Mouse (Mus musculus) liver, embryonic 16.5 days (tissue): Measurements from ENCODE around the gene Dtnb. TPM values are rescaled to one million over a fixed set of nuclear protein-coding genes. Genes with fewer than 3 reads are reported as not detected.

Experiments used
- ATAC-seq: fragments of 200-750 bp; cut with Nextera tagmentation; 2 replicates; pipeline ENCODE4 v1.8.0; 2017; ENCODE audit warnings: low read depth, mild to moderate bottlenecking, moderate number of reproducible peaks, moderate library complexity
- H3K27ac ChIP-seq: fragments of 300-500 bp; sonication (generic); 2 replicates; pipeline ENCODE4 v1.5.1; 2014; ENCODE audit warnings: mild to moderate bottlenecking, low read length
- H3K27me3 ChIP-seq: fragments of 300-500 bp; sonication (generic); 2 replicates; pipeline ENCODE4 v1.6.1; 2014; ENCODE audit warnings: low read depth, low read length, mixed read lengths; ENCODE audit not compliant: control insufficient read depth, insufficient read depth
- H3K36me3 ChIP-seq: fragments of 300-500 bp; sonication (generic); 2 replicates; pipeline ENCODE4 v1.6.1; 2014; ENCODE audit warnings: mild to moderate bottlenecking; ENCODE audit not compliant: control insufficient read depth, insufficient read depth
- H3K4me1 ChIP-seq: fragments of 300-500 bp; sonication (generic); 2 replicates; pipeline ENCODE4 v1.6.1; 2014; ENCODE audit warnings: low read depth, low read length, mixed read lengths; ENCODE audit not compliant: control insufficient read depth
- H3K4me2 ChIP-seq: fragments of 300-500 bp; sonication (generic); 2 replicates; pipeline ENCODE4 v1.6.1; 2014; ENCODE audit warnings: low read depth, low read length, mixed read lengths
- H3K4me3 ChIP-seq: fragments of 300-500 bp; sonication (generic); 2 replicates; pipeline ENCODE4 v1.5.1; 2014; ENCODE audit warnings: low read depth, mild to moderate bottlenecking, low read length
- H3K9ac ChIP-seq: fragments of 300-500 bp; sonication (generic); 2 replicates; pipeline ENCODE4 v1.6.1; 2014; ENCODE audit warnings: low read depth, low read length
- H3K9me3 ChIP-seq: fragments of 300-500 bp; sonication (generic); replicated peaks from 2 replicates; pipeline ENCODE4 v1.6.1; 2016; ENCODE audit warnings: low read length; ENCODE audit not compliant: control insufficient read depth
- WGBS: fragments of 180-500 bp; shearing (Covaris S2); extraction: QIAGEN DNeasy Blood & Tissue Kit; methylation state at CpG from one replicate; pipeline ENCODE4 v1.1.7; 2014; ENCODE audit not compliant: insufficient replicate concordance; 5-methylcytosine and 5-hydroxymethylcytosine counted together
- polyA plus RNA-seq: library from polyadenylated mRNA; unstranded; fragments of >200 nt; fragmentation: Nextera tagmentation; extraction: Ambion mirVana; gene quantifications from 2 replicates; pipeline ENCODE4 v1.2.1, GENCODE M21; 2015

Gene Dtnb
- polyA plus RNA-seq, 1 experiment from 2014 or later = 19.7 TPM

GRCm38 (mm10) chr12:3563659-3564058 lies 8.5 kb upstream of the Dtnb start:
- H3K4me3 ChIP-seq = no peak overlapping the region
- H3K4me1 ChIP-seq = no peaks in the 10 kb centered on the region; the same call in 1 of the 2 replicates
- no peaks in the 10 kb centered on the region for H3K36me3 ChIP-seq
- no peak overlapping the region for H3K4me2 ChIP-seq
- 71% methylated on average over 4 of the region's 4 CpGs for WGBS
- no peaks in the 10 kb centered on the region for H3K9me3 ChIP-seq
- H3K27ac ChIP-seq = no peak overlapping the region
- ATAC-seq = no peak
- H3K27me3 ChIP-seq = no peaks in the 10 kb centered on the region
- H3K9ac ChIP-seq = no peak overlapping the region

DNA sequence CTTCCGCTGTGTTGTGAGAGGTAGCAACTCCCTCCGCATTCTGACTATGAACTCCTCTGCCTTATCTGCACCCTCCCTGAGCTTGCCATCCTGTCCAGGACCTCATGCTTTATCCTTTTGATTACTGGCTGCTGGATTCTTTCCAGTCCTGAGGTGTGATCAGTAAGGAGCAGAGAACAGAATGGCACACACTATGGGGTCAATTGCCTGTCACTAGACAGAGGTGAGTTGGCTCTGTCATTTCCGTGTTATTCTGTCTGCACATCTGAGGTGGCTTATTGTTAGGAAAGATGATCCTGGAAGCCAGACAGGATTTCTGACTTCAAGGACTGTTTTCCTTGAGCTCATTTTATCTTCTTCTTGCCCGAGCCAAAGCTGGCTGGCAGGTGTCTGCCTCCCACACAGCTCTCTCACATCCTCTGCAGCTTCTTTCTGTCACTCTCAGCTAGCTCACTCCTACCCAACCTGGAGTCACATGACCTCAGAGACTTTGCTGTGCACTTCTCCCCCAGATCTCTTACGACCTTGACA lies 3.7 kb upstream of the Dtnb start:
- Histone ChIP-seq H3K9me3 (no peaks in the 10 kb centered on the region), H3K4me1 (peaks cover 5% of the 10 kb centered on the region), H3K36me3 (no peaks in the 10 kb centered on the region), H3K27ac (no peak overlapping the region), H3K4me3 (no peak overlapping the region), H3K4me2 (no peak overlapping the region), H3K9ac (no peak overlapping the region), H3K27me3 (no peaks in the 10 kb centered on the region)
- no peak for ATAC-seq
- WGBS = 55% methylated on average over 5 of the region's 5 CpGs

GRCm38 (mm10) chr12:3570711-3571400 lies 1.3 kb upstream of the Dtnb start:
- no peak overlapping the region for H3K9ac ChIP-seq
- H3K4me1 ChIP-seq = peaks cover 10% of the 10 kb centered on the region
- no peak for ATAC-seq
- H3K36me3 ChIP-seq = no peaks in the 10 kb centered on the region
- no peak overlapping the region for H3K27ac ChIP-seq
- WGBS = 76% methylated on average over 4 of the region's 4 CpGs
- H3K27me3 ChIP-seq = no peaks in the 10 kb centered on the region
- H3K9me3 ChIP-seq = no peaks in the 10 kb centered on the region
- no peak overlapping the region for H3K4me3 ChIP-seq
- H3K4me2 ChIP-seq = no peak overlapping the region

- peak; percentile 76 for ATAC-seq
- H3K4me3 ChIP-seq = peak overlapping the region; percentile 91
- H3K27me3 ChIP-seq = no peaks in the 10 kb centered on the region
- WGBS = 1% methylated on average over 42 of the region's 53 CpGs
- H3K4me2 ChIP-seq = peak overlapping the region; percentile 99
- H3K9me3 ChIP-seq = no peaks in the 10 kb centered on the region
- peaks cover 13% of the 10 kb centered on the region for H3K4me1 ChIP-seq
- peak overlapping the region; percentile 91 for H3K9ac ChIP-seq
- peak overlapping the region; percentile 89 for H3K27ac ChIP-seq
- no peaks in the 10 kb centered on the region for H3K36me3 ChIP-seq
These were observed 608 bp downstream of the Dtnb start for GRCm38 (mm10) chr12:3572581-3573397.

GRCm38 (mm10) chr12:3573410-3573809 lies 1.2 kb downstream of the Dtnb start:
- peak overlapping the region; percentile 91 for H3K9ac ChIP-seq
- no peaks in the 10 kb centered on the region for H3K36me3 ChIP-seq
- no peak for ATAC-seq
- H3K4me3 ChIP-seq = peak overlapping the region; percentile 91
- no peak overlapping the region for H3K27ac ChIP-seq
- 41% methylated on average over 6 of the region's 6 CpGs for WGBS
- H3K4me2 ChIP-seq = peak overlapping the region; percentile 99
- no peaks in the 10 kb centered on the region for H3K9me3 ChIP-seq
- H3K27me3 ChIP-seq = no peaks in the 10 kb centered on the region
- peaks cover 13% of the 10 kb centered on the region for H3K4me1 ChIP-seq

- 83% methylated on average over 4 of the region's 4 CpGs for WGBS
- no peak for ATAC-seq
- H3K27me3 ChIP-seq = no peaks in the 10 kb centered on the region
- no peaks in the 10 kb centered on the region for H3K36me3 ChIP-seq
- no peak overlapping the region for H3K27ac ChIP-seq
- no peaks in the 10 kb centered on the region for H3K9me3 ChIP-seq
- no peak overlapping the region for H3K4me2 ChIP-seq
- no peak overlapping the region for H3K4me3 ChIP-seq
- H3K4me1 ChIP-seq = peaks cover 13% of the 10 kb centered on the region
- H3K9ac ChIP-seq = no peak overlapping the region
These were observed 2.5 kb downstream of the Dtnb start for GRCm38 (mm10) chr12:3574670-3575069.

DNA sequence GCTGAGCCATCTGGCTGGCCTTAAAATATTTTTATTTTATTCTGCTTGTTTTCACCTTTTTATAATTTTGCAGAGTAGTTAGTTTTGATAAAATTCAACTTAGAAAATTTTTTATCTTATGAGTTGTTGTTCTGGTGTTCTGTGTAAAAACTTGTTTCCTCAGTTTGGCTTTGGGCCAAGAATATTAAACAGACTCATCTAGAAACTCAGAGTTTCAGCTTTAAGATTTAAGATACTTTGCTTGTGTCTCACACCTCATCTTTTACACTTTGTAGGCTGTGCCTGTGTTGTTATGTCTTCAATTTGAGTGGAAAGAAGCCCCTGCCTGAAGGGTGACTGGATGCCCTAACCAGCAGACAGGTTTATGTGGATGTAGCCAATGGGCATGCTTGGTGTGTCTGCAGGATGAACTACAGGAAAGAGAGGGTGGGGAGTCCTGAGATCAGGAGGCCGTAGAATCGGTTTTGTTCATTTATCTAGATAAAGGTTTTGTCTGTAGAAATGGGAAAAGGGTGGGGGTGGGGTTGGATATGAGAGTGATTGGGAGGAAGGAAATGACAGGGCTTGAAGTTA lies 7.9 kb downstream of the Dtnb start:
- 32% methylated on average over 2 of the region's 2 CpGs for WGBS
- Histone ChIP-seq H3K4me1 (peaks cover 3% of the 10 kb centered on the region), H3K27ac (no peak overlapping the region), H3K9ac (no peak overlapping the region), H3K27me3 (no peaks in the 10 kb centered on the region), H3K9me3 (no peaks in the 10 kb centered on the region), H3K4me3 (no peak overlapping the region), H3K4me2 (no peak overlapping the region), H3K36me3 (no peaks in the 10 kb centered on the region)
- ATAC-seq = no peak

- H3K9ac ChIP-seq = no peak overlapping the region
- 66% methylated on average over 4 of the region's 4 CpGs for WGBS
- no peaks in the 10 kb centered on the region for H3K9me3 ChIP-seq
- H3K36me3 ChIP-seq = no peaks in the 10 kb centered on the region; the same call in 1 of the 2 replicates
- no peak overlapping the region for H3K27ac ChIP-seq
- H3K4me3 ChIP-seq = no peak overlapping the region
- H3K4me1 ChIP-seq = no peaks in the 10 kb centered on the region
- no peaks in the 10 kb centered on the region for H3K27me3 ChIP-seq
- H3K4me2 ChIP-seq = no peak overlapping the region
- ATAC-seq = no peak
These were observed 10.4 kb downstream of the Dtnb start for GRCm38 (mm10) chr12:3582604-3583003.
